Mouse (Mus musculus): ENCODE measurements around the gene Grik4. TPM values are rescaled to one million over a fixed set of nuclear protein-coding genes. Genes with fewer than 3 reads are reported as not detected.

Grik4 gene
- total and polyA plus RNA-seq, 2 experiments from 2014 or later: 9.5 to 17.2 TPM

- Histone ChIP-seq H3K4me3 (ENCODE audit: low read depth, low read length) (no peak overlapping the region), H3K9me3 (ENCODE audit: low read length) (no peaks in the 10 kb centered on the region), H3K27ac (ENCODE audit: low read depth, low read length) (no peak overlapping the region), H3K36me3 (ENCODE audit: insufficient read depth, low read length) (no peaks in the 10 kb centered on the region), H3K27me3 (ENCODE audit: insufficient read depth, low read length) (no peaks in the 10 kb centered on the region), H3K4me2 (ENCODE audit: low read depth, low read length, poor library complexity, severe bottlenecking) (no peak overlapping the region), H3K9ac (replicated peaks; ENCODE audit: low read length, poor library complexity, severe bottlenecking) (no peak overlapping the region), H3K4me1 (ENCODE audit: insufficient read depth, low read length) (no peaks in the 10 kb centered on the region)
- DNase-seq (ENCODE audit: low spot score) (no peak), ATAC-seq (ENCODE audit: low FRiP score) (no peak)
- no peak for TF ChIP-seq CTCF (IDR thresholded peaks at IDR 0.05)
- 97% methylated on average over 1 of the region's 1 CpGs for WGBS
Measured at GRCm38 (mm10) chr9:42484667-42485066, 459.6 kb downstream of the Grik4 start.

GRCm38 (mm10) chr9:42482944-42483343 is 461.3 kb downstream of the Grik4 start:
- no peak overlapping the region for H3K4me3 ChIP-seq (ENCODE audit: low read depth, low read length)
- H3K27ac ChIP-seq (ENCODE audit: low read depth, low read length): no peak overlapping the region
- no peaks in the 10 kb centered on the region for H3K27me3 ChIP-seq (ENCODE audit: insufficient read depth, low read length)
- H3K4me1 ChIP-seq (ENCODE audit: insufficient read depth, low read length): no peaks in the 10 kb centered on the region
- no peaks in the 10 kb centered on the region for H3K9me3 ChIP-seq (ENCODE audit: low read length)
- 81% methylated on average over 1 of the region's 1 CpGs for WGBS
- H3K36me3 ChIP-seq (ENCODE audit: insufficient read depth, low read length): no peaks in the 10 kb centered on the region
- no peak for DNase-seq (ENCODE audit: low spot score)
- no peak overlapping the region for H3K9ac ChIP-seq (replicated peaks; ENCODE audit: low read length, poor library complexity, severe bottlenecking)
- no peak for TF ChIP-seq CTCF (IDR thresholded peaks at IDR 0.05)
- no peak for ATAC-seq (ENCODE audit: low FRiP score)
- H3K4me2 ChIP-seq (ENCODE audit: low read depth, low read length, poor library complexity, severe bottlenecking): no peak overlapping the region

GRCm38 (mm10) chr9:42476166-42476565 is 468.1 kb downstream of the Grik4 start:
- H3K4me2 ChIP-seq (ENCODE audit: low read depth, low read length, poor library complexity, severe bottlenecking): no peak overlapping the region
- 88% methylated on average over 4 of the region's 4 CpGs for WGBS
- no peak overlapping the region for H3K9ac ChIP-seq (replicated peaks; ENCODE audit: low read length, poor library complexity, severe bottlenecking)
- no peak overlapping the region for H3K27ac ChIP-seq (ENCODE audit: low read depth, low read length)
- H3K36me3 ChIP-seq (ENCODE audit: insufficient read depth, low read length): no peaks in the 10 kb centered on the region
- no peaks in the 10 kb centered on the region for H3K27me3 ChIP-seq (ENCODE audit: insufficient read depth, low read length)
- DNase-seq (ENCODE audit: low spot score) (no peak), ATAC-seq (ENCODE audit: low FRiP score) (no peak)
- H3K9me3 ChIP-seq (ENCODE audit: low read length): no peaks in the 10 kb centered on the region
- no peak for TF ChIP-seq CTCF (IDR thresholded peaks at IDR 0.05)
- H3K4me3 ChIP-seq (ENCODE audit: low read depth, low read length): no peak overlapping the region
- H3K4me1 ChIP-seq (ENCODE audit: insufficient read depth, low read length): peaks cover 2% of the 10 kb centered on the region; the same call in 1 of the 2 replicates

GRCm38 (mm10) chr9:42474244-42474643 is 470.0 kb downstream of the Grik4 start:
- Histone ChIP-seq H3K36me3 (ENCODE audit: insufficient read depth, low read length) (no peaks in the 10 kb centered on the region), H3K4me1 (ENCODE audit: insufficient read depth, low read length) (peaks cover 7% of the 10 kb centered on the region), H3K4me3 (ENCODE audit: low read depth, low read length) (no peak overlapping the region), H3K27ac (ENCODE audit: low read depth, low read length) (no peak overlapping the region), H3K9me3 (ENCODE audit: low read length) (no peaks in the 10 kb centered on the region), H3K9ac (replicated peaks; ENCODE audit: low read length, poor library complexity, severe bottlenecking) (no peak overlapping the region), H3K4me2 (ENCODE audit: low read depth, low read length, poor library complexity, severe bottlenecking) (no peak overlapping the region), H3K27me3 (ENCODE audit: insufficient read depth, low read length) (no peaks in the 10 kb centered on the region)
- ATAC-seq (ENCODE audit: low FRiP score): no peak
- no peak for DNase-seq (ENCODE audit: low spot score)
- no peak for TF ChIP-seq CTCF (IDR thresholded peaks at IDR 0.05)
- 83% methylated on average over 8 of the region's 8 CpGs for WGBS

- Histone ChIP-seq H3K9ac (replicated peaks; ENCODE audit: low read length, poor library complexity, severe bottlenecking) (peak overlapping the region; percentile 80), H3K4me2 (ENCODE audit: low read depth, low read length, poor library complexity, severe bottlenecking) (peak overlapping the region; percentile 73), H3K27ac (ENCODE audit: low read depth, low read length) (peak overlapping the region; percentile 78), H3K27me3 (ENCODE audit: insufficient read depth, low read length) (no peaks in the 10 kb centered on the region), H3K4me1 (ENCODE audit: insufficient read depth, low read length) (peaks cover 7% of the 10 kb centered on the region), H3K4me3 (ENCODE audit: low read depth, low read length) (peak overlapping the region; percentile 81), H3K9me3 (ENCODE audit: low read length) (no peaks in the 10 kb centered on the region), H3K36me3 (ENCODE audit: insufficient read depth, low read length) (0 out of 2 replicates have a peak, but pooled peaks cover 4% of the 10 kb centered on the region)
- 5% methylated on average over 49 of the region's 49 CpGs for WGBS
- ATAC-seq (ENCODE audit: low FRiP score): peak; percentile 94
- peak; percentile 99 for DNase-seq (ENCODE audit: low spot score)
- TF ChIP-seq CTCF (IDR thresholded peaks at IDR 0.05): no peak
Measured at GRCm38 (mm10) chr9:42471921-42472747, 472.2 kb downstream of the Grik4 start.

GRCm38 (mm10) chr9:42471214-42471613 is 473.1 kb downstream of the Grik4 start:
- H3K4me2 ChIP-seq (ENCODE audit: low read depth, low read length, poor library complexity, severe bottlenecking): peak overlapping the region; percentile 73
- peaks cover 7% of the 10 kb centered on the region for H3K4me1 ChIP-seq (ENCODE audit: insufficient read depth, low read length)
- H3K4me3 ChIP-seq (ENCODE audit: low read depth, low read length): peak overlapping the region; percentile 81
- DNase-seq (ENCODE audit: low spot score) (peak; percentile 59), ATAC-seq (ENCODE audit: low FRiP score) (no peak)
- H3K27me3 ChIP-seq (ENCODE audit: insufficient read depth, low read length): no peaks in the 10 kb centered on the region
- no peak for TF ChIP-seq CTCF (IDR thresholded peaks at IDR 0.05)
- no peaks in the 10 kb centered on the region for H3K9me3 ChIP-seq (ENCODE audit: low read length)
- WGBS: 56% methylated on average over 4 of the region's 4 CpGs
- 0 out of 2 replicates have a peak, but pooled peaks cover 4% of the 10 kb centered on the region for H3K36me3 ChIP-seq (ENCODE audit: insufficient read depth, low read length)
- H3K9ac ChIP-seq (replicated peaks; ENCODE audit: low read length, poor library complexity, severe bottlenecking): peak overlapping the region; percentile 80
- H3K27ac ChIP-seq (ENCODE audit: low read depth, low read length): peak overlapping the region; percentile 9; the same call in 1 of the 2 replicates
